ENCODE assay signal across 24 mouse cellular contexts in genomic region chr16:48826474-48826873, GRCm38 (mm10). TPM values are rescaled to one million over a fixed set of nuclear protein-coding genes. Genes with fewer than 3 reads are reported as not detected.
"Had no signal": no experiment of that assay in that cellular context is flagged by ENCODE, and none has a peak within 500 bp of the region (broad histone marks: within the 10 kb centered on the region; RNA-seq: fewer than 3 reads in every experiment).

No protein-coding gene starts in this region.

- H3K9me3 ChIP-seq: hindbrain, embryonic 15.5 days; limb, embryonic 10.5 days; limb, embryonic 13.5 days; liver, embryonic 13.5 days; midbrain, embryonic 12.5 days; neural tube, embryonic 13.5 days had no signal

- H3K4me2 ChIP-seq: hindbrain, embryonic 15.5 days; limb, embryonic 13.5 days; liver, embryonic 13.5 days; midbrain, embryonic 12.5 days; neural tube, embryonic 13.5 days had no signal

- H3K9ac ChIP-seq: hindbrain, embryonic 15.5 days; limb, embryonic 13.5 days; liver, embryonic 13.5 days; midbrain, embryonic 12.5 days; neural tube, embryonic 13.5 days had no signal

- ATAC-seq: midbrain, embryonic 16.5 days had no signal

- H3K4me1 ChIP-seq: hindbrain, embryonic 15.5 days; limb, embryonic 10.5 days; limb, embryonic 13.5 days; liver, embryonic 13.5 days; midbrain, embryonic 12.5 days; neural tube, embryonic 13.5 days had no signal

- H3K27me3 ChIP-seq: hindbrain, embryonic 15.5 days; limb, embryonic 13.5 days; liver, embryonic 13.5 days; midbrain, embryonic 12.5 days; neural tube, embryonic 13.5 days had no signal

- H3K36me3 ChIP-seq: hindbrain, embryonic 15.5 days; limb, embryonic 10.5 days; limb, embryonic 13.5 days; liver, embryonic 13.5 days; midbrain, embryonic 12.5 days; neural tube, embryonic 13.5 days had no signal

- H3K27ac ChIP-seq: hindbrain, embryonic 15.5 days; kidney, postnatal 0 days; layer of hippocampus, adult 2 months; limb, embryonic 10.5 days; limb, embryonic 13.5 days; liver, embryonic 13.5 days; midbrain, embryonic 12.5 days; neural tube, embryonic 13.5 days had no signal

- H3K4me3 ChIP-seq: hindbrain, embryonic 15.5 days; layer of hippocampus, adult 2 months; limb, embryonic 10.5 days; limb, embryonic 13.5 days; liver, embryonic 13.5 days; midbrain, embryonic 12.5 days; myocyte; neural tube, embryonic 13.5 days had no signal

- DNase-seq: kidney, adult 2 months; kidney, postnatal 25 days; layer of hippocampus, adult 9-11 months; liver, embryonic 13.5 days; retina, postnatal 1 day; thymus, adult 2 months; thymus, postnatal 14 days; thymus, postnatal 4 days had no signal

RNA-seq across cellular contexts. Expression of gene Retnlb, which starts 9.8 kb away (rescaled TPM):
- polyA plus RNA-seq: hindbrain, embryonic 15.5 days; intestine, embryonic 14.5 days; kidney, adult 2 months; kidney, embryonic 14.5 days; kidney, postnatal 0 days; limb, embryonic 10.5 days; limb, embryonic 13.5 days; liver, adult 2 months; liver, embryonic 13.5 days; liver, embryonic 16.5 days; macrophage; midbrain, embryonic 12.5 days; midbrain, embryonic 16.5 days; myocyte; neural tube, embryonic 13.5 days; small intestine, adult 2 months; spleen, adult 2 months had no signal

RNA-seq across cellular contexts. Expression of gene Retnla, which starts 15.9 kb away (rescaled TPM):
- polyA plus RNA-seq: hindbrain, embryonic 15.5 days; intestine, embryonic 14.5 days; kidney, embryonic 14.5 days; kidney, postnatal 0 days; limb, embryonic 10.5 days; limb, embryonic 13.5 days; liver, adult 2 months; liver, embryonic 13.5 days; liver, embryonic 16.5 days; macrophage; midbrain, embryonic 12.5 days; midbrain, embryonic 16.5 days; myocyte; neural tube, embryonic 13.5 days had no signal

RNA-seq across cellular contexts. Expression of gene Retnlg, which starts 45.9 kb away (rescaled TPM):
- polyA plus RNA-seq: intestine, embryonic 14.5 days; kidney, embryonic 14.5 days; limb, embryonic 10.5 days; limb, embryonic 13.5 days; midbrain, embryonic 12.5 days; midbrain, embryonic 16.5 days; myocyte had no signal

RNA-seq across cellular contexts. Expression of gene Trat1, which starts 54.7 kb away (rescaled TPM):
- polyA plus RNA-seq: intestine, embryonic 14.5 days; kidney, embryonic 14.5 days; kidney, postnatal 0 days; limb, embryonic 10.5 days; limb, embryonic 13.5 days; liver, embryonic 13.5 days; liver, embryonic 16.5 days; macrophage; midbrain, embryonic 12.5 days; midbrain, embryonic 16.5 days; myocyte; neural tube, embryonic 13.5 days had no signal
